Mouse (Mus musculus) G1E (cell line): ENCODE data around the gene Xkr7.

Experiments
- CTCF ChIP-seq: IDR thresholded peaks from 2 replicates; pipeline ENCODE4 v1.5.1; 2012; ENCODE audit warnings: low read depth, low read length, inconsistent platforms, mixed read lengths
- GATA1 ChIP-seq: IDR thresholded peaks from 2 replicates; pipeline ENCODE4 v1.6.1; 2012; ENCODE audit warnings: borderline replicate concordance, low read length, inconsistent platforms, mixed read lengths
- GATA2 ChIP-seq: IDR thresholded peaks from 2 replicates; pipeline ENCODE4 v1.6.1; 2012; ENCODE audit warnings: low read depth, low read length, inconsistent platforms, borderline replicate concordance
- TAL1 ChIP-seq: conservative IDR thresholded peaks from 2 replicates; pipeline ENCODE4 v1.6.1; 2012; ENCODE audit warnings: low read depth, low read length, inconsistent platforms, mixed read lengths

GRCm38 (mm10) chr2:152985582-152985981 lies 46.1 kb upstream of the Xkr7 start:
- TF ChIP-seq CTCF: no peak
- no peak for TF ChIP-seq GATA1
- no peak for TF ChIP-seq TAL1
- no peak for TF ChIP-seq GATA2
